Mouse (Mus musculus) adrenal gland, adult 8-10 months (tissue): ENCODE results near the gene Hspbp1. TPM values are rescaled to one million over a fixed set of nuclear protein-coding genes. Genes with fewer than 3 reads are reported as not detected.

Experiments used
- DNase-seq: peaks from one replicate; pipeline ENCODE4 v3.0.0; 2022
- total RNA-seq, 4 experiments: library from RNA; stranded (reverse); gene quantifications; 2 replicates each; pipeline ENCODE4 v1.2.4; 2022

Hspbp1 gene
- total RNA-seq, 4 experiments from 2014 or later, result 43.1 to 66.5 (median 50.5) TPM

GRCm38 (mm10) chr7:4629586-4629985 is 55.3 kb downstream of the Hspbp1 start:
- DNase-seq, result no peak

GRCm38 (mm10) chr7:4625928-4626327 is 58.9 kb downstream of the Hspbp1 start:
- no peak for DNase-seq

GRCm38 (mm10) chr7:4624343-4624742 is 60.5 kb downstream of the Hspbp1 start:
- no peak for DNase-seq

GRCm38 (mm10) chr7:4623544-4624189 is 61.2 kb downstream of the Hspbp1 start:
- DNase-seq, result no peak

GRCm38 (mm10) chr7:4619979-4620378 is 64.9 kb downstream of the Hspbp1 start:
- no peak for DNase-seq

GRCm38 (mm10) chr7:4613740-4614403 is 71.0 kb downstream of the Hspbp1 start:
- no peak for DNase-seq

- no peak for DNase-seq
These were observed 71.9 kb downstream of the Hspbp1 start for GRCm38 (mm10) chr7:4612956-4613355.

- no peak for DNase-seq
These were observed 72.5 kb downstream of the Hspbp1 start for GRCm38 (mm10) chr7:4612386-4612785.

- DNase-seq, result no peak
These were observed 72.9 kb downstream of the Hspbp1 start for GRCm38 (mm10) chr7:4611921-4612341.

GRCm38 (mm10) chr7:4611511-4611910 is 73.4 kb downstream of the Hspbp1 start:
- no peak for DNase-seq

Other genes starting within 250 kb of the Hspbp1 start
- gene Rdh13, start 239.4 kb downstream of the Hspbp1 start, total RNA-seq, result 10 to 100 TPM; 16.7 to 21.4 (median 18.1) TPM
- gene Eps8l1, start 224.4 kb downstream of the Hspbp1 start, total RNA-seq, result 1 to 10 TPM; 2.0 to 6.7 (median 3.9) TPM
- gene Ppp1r12c, start 183.4 kb downstream of the Hspbp1 start, total RNA-seq, result 100 to 1,000 TPM in 3 of 4 experiments, 10 to 100 TPM in 1; 76.7 to 152 (median 113) TPM
- 1 to 10 TPM in 2 of 4 experiments, under 1 TPM in 2; 0.46 to 1.5 (median 1.1) TPM for gene Tnnt1, start 168.7 kb downstream of the Hspbp1 start, total RNA-seq
- gene Tnni3, start 160.8 kb downstream of the Hspbp1 start, total RNA-seq, result 1 to 10 TPM; 1.3 to 3.1 (median 2.5) TPM
- 1 to 10 TPM in 2 of 4 experiments, under 1 TPM in 2; 0.64 to 1.2 (median 1.0) TPM for gene Dnaaf3, start 152.6 kb downstream of the Hspbp1 start, total RNA-seq
- 10 to 100 TPM in 1 of 4 experiments, 1 to 10 TPM in 3; 5.7 to 10.0 (median 8.6) TPM for gene Syt5, start 137.5 kb downstream of the Hspbp1 start, total RNA-seq
- not detected for gene Ptprh, start 81.0 kb downstream of the Hspbp1 start, total RNA-seq
- gene Tmem86b, start 53.6 kb downstream of the Hspbp1 start, total RNA-seq, result 10 to 100 TPM in 2 of 4 experiments, 1 to 10 TPM in 2; 6.6 to 14.2 (median 9.5) TPM
- gene Ppp6r1, start 26.0 kb downstream of the Hspbp1 start, total RNA-seq, result 100 to 1,000 TPM in 1 of 4 experiments, 10 to 100 TPM in 3; 97.9 to 103 (median 98.5) TPM
- 1 to 10 TPM; 4.2 to 8.0 (median 7.4) TPM for gene Brsk1, start 5.5 kb upstream of the Hspbp1 start, total RNA-seq
- 1 to 10 TPM in 1 of 4 experiments, under 1 TPM in 3; 0.49 to 1.1 (median 0.73) TPM for gene Tmem150b, start 40.2 kb upstream of the Hspbp1 start, total RNA-seq
- gene Kmt5c, start 55.0 kb upstream of the Hspbp1 start, total RNA-seq, result 10 to 100 TPM; 31.0 to 59.8 (median 43.8) TPM
- gene Cox6b2, start 68.0 kb upstream of the Hspbp1 start, total RNA-seq, result 10 to 100 TPM in 1 of 4 experiments, 1 to 10 TPM in 3; 5.1 to 10.3 (median 9.1) TPM
- gene Fam71e2, start 86.2 kb upstream of the Hspbp1 start, total RNA-seq, result not detected
- under 1 TPM; 0.28 to 0.37 (median 0.32) TPM for gene Il11, start 97.8 kb upstream of the Hspbp1 start, total RNA-seq
- gene Tmem190, start 97.9 kb upstream of the Hspbp1 start, total RNA-seq, result not detected
- 10 to 100 TPM in 2 of 4 experiments, 1 to 10 TPM in 2; 7.2 to 11.8 (median 10.1) TPM for gene Tmem238, start 104.6 kb upstream of the Hspbp1 start, total RNA-seq
- gene Rpl28, start 107.8 kb upstream of the Hspbp1 start, total RNA-seq, result 100 to 1,000 TPM; 593 to 922 (median 693) TPM
- 100 to 1,000 TPM in 3 of 4 experiments, 10 to 100 TPM in 1; 96.8 to 127 (median 118) TPM for gene Ube2s, start 127.5 kb upstream of the Hspbp1 start, total RNA-seq
- 1 to 10 TPM; 2.0 to 5.6 (median 4.0) TPM for gene Shisa7, start 159.6 kb upstream of the Hspbp1 start, total RNA-seq
- gene Isoc2b, start 185.2 kb upstream of the Hspbp1 start, total RNA-seq, result 10 to 100 TPM; 14.0 to 28.7 (median 19.1) TPM
- 10 to 100 TPM; 21.8 to 38.6 (median 30.3) TPM for gene Isoc2a, start 192.1 kb upstream of the Hspbp1 start, total RNA-seq
- gene Gm36210, start 221.4 kb upstream of the Hspbp1 start, total RNA-seq, result under 1 TPM in 1 of 4 experiments, not detected in 3; 0.26 TPM
- gene Zfp628, start 230.1 kb upstream of the Hspbp1 start, total RNA-seq, result 10 to 100 TPM; 14.4 to 20.6 (median 16.2) TPM
- gene Nat14, start 237.0 kb upstream of the Hspbp1 start, total RNA-seq, result 10 to 100 TPM in 2 of 4 experiments, 1 to 10 TPM in 2; 8.5 to 13.3 (median 10.4) TPM
- gene Ssc5d, start 240.7 kb upstream of the Hspbp1 start, total RNA-seq, result 1 to 10 TPM; 1.7 to 4.5 (median 2.2) TPM